Mouse (Mus musculus) limb, embryonic 11.5 days (tissue): ENCODE data around the gene Asic2. TPM values are rescaled to one million over a fixed set of nuclear protein-coding genes. Genes with fewer than 3 reads are reported as not detected.

Experiments
- ATAC-seq: fragments of 200-750 bp; cut with Nextera tagmentation; 2 replicates; pipeline ENCODE4 v1.8.0; 2017; ENCODE audit warnings: low read depth; ENCODE audit not compliant: insufficient number of reproducible peaks, low FRiP score, low TSS enrichment
- DNase-seq: peaks from one replicate; pipeline ENCODE4 v3.0.0-alpha.2; 2015; ENCODE audit warnings: low spot score
- H3K27ac ChIP-seq: fragments of 300-500 bp; sonication (generic); replicated peaks from 2 replicates; pipeline ENCODE4 v1.5.1; 2014; ENCODE audit warnings: low read depth, mild to moderate bottlenecking, low read length
- H3K27me3 ChIP-seq: fragments of 300-500 bp; sonication (generic); 2 replicates; pipeline ENCODE4 v1.6.1; 2014; ENCODE audit warnings: mild to moderate bottlenecking, low read length, mixed read lengths; ENCODE audit not compliant: control insufficient read depth, insufficient read depth
- H3K36me3 ChIP-seq: fragments of 300-500 bp; sonication (generic); 2 replicates; pipeline ENCODE4 v1.6.1; 2014; ENCODE audit warnings: mild to moderate bottlenecking, low read length, moderate library complexity, mixed read lengths; ENCODE audit not compliant: control insufficient read depth, insufficient read depth
- H3K4me1 ChIP-seq: fragments of 300-500 bp; sonication (generic); 2 replicates; pipeline ENCODE4 v1.6.1; 2014; ENCODE audit warnings: low read length, mixed read lengths; ENCODE audit not compliant: control insufficient read depth, insufficient read depth
- H3K4me2 ChIP-seq: fragments of 300-500 bp; sonication (generic); 2 replicates; pipeline ENCODE4 v1.6.1; 2014; ENCODE audit warnings: low read depth, mild to moderate bottlenecking, moderate library complexity; ENCODE audit not compliant: severe bottlenecking
- H3K4me3 ChIP-seq: fragments of 300-500 bp; sonication (generic); 2 replicates; pipeline ENCODE4 v1.5.1; 2014; ENCODE audit warnings: low read depth, low read length
- H3K9ac ChIP-seq: fragments of 300-500 bp; sonication (generic); 2 replicates; pipeline ENCODE4 v1.6.1; 2014; ENCODE audit warnings: mild to moderate bottlenecking, low read length
- H3K9me3 ChIP-seq: fragments of 300-500 bp; sonication (generic); 2 replicates; pipeline ENCODE4 v1.6.1; 2016; ENCODE audit warnings: low read length; ENCODE audit not compliant: control insufficient read depth
- WGBS: fragments of 180-500 bp; shearing (Covaris S2); extraction: QIAGEN DNeasy Blood & Tissue Kit; methylation state at CpG from one replicate; pipeline ENCODE4 v1.1.7; 2014; 5-methylcytosine and 5-hydroxymethylcytosine counted together
- polyA plus RNA-seq: library from polyadenylated mRNA; unstranded; fragments of >200 nt; fragmentation: Nextera tagmentation; extraction: Ambion mirVana; gene quantifications from 2 replicates; pipeline ENCODE4 v1.2.1, GENCODE M21; 2014

Gene Asic2
- polyA plus RNA-seq, 1 experiment from 2014 or later: 0.27 TPM

DNA sequence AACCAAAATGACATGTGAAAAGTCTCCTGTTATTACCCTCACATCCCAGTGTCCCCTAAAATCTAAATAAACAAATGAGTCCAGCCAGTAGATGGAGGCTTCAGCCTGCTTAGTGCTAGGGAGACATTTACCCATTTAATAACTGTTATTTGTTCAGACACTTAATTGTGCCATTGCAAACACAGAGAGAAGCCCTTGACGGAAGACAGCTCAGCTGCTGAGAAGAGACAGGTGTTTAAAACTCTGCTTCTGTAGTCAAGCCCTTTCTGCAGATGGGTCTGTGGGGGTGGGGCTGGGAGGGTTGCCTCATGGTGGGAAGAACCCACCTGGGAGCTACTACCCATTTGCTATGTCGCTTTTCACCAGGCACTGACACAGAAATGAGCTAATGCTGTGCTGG lies 311.1 kb downstream of the Asic2 start:
- H3K27me3 ChIP-seq: no peaks in the 10 kb centered on the region
- no peak overlapping the region for H3K27ac ChIP-seq
- DNase-seq (no peak), ATAC-seq (no peak)
- H3K4me2 ChIP-seq: no peak overlapping the region
- H3K9ac ChIP-seq: no peak overlapping the region
- no peaks in the 10 kb centered on the region for H3K36me3 ChIP-seq
- WGBS: 46% methylated on average over 2 of the region's 2 CpGs
- H3K4me3 ChIP-seq: no peak overlapping the region
- H3K4me1 ChIP-seq: no peaks in the 10 kb centered on the region
- H3K9me3 ChIP-seq: no peaks in the 10 kb centered on the region

DNA sequence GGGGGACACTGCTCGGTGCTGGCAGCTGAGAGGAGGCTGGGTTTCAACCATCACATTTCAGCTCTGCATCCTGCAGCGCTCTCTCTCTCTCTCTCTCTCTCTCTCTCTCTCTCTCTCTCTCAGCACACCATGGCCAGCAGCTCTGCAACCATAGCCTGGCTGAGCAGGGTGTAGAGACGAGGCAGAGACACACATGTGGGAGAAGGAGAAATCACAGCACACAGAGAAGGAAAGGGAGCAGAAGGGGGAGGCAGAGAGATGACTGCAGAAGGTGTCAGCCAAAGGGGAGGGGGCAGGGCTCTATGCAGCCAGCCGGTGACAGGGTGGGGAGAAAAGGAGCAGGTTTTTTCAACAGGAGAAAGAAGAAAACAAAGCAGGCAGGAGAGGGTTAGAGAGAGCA lies 320.4 kb downstream of the Asic2 start:
- no peaks in the 10 kb centered on the region for H3K27me3 ChIP-seq
- no peak overlapping the region for H3K9ac ChIP-seq
- ATAC-seq: no peak
- H3K9me3 ChIP-seq: no peaks in the 10 kb centered on the region
- H3K4me2 ChIP-seq: no peak overlapping the region
- no peak overlapping the region for H3K27ac ChIP-seq
- no peaks in the 10 kb centered on the region for H3K36me3 ChIP-seq
- H3K4me3 ChIP-seq: no peak overlapping the region
- no peaks in the 10 kb centered on the region for H3K4me1 ChIP-seq
- no peak for DNase-seq
- 39% methylated on average over 4 of the region's 4 CpGs for WGBS

DNA sequence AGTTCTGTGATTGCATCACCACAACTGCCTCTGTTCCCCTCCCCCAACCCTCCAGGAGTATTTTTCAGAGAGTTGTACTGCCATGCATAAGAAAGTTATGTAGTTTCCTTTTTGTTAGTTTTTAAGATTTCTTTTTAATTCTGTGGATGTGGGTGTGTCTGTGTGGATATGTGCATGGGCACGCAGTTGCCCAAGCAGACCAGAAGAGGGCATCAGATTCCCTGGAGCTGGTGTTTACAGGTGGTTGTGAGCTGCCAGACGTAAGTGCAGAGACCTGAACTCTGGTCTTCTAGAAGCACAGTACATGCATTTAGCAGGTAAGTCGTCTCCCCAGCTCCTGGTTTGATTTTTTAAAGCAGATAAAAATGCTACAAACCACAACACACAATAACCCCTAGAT lies 322.7 kb downstream of the Asic2 start:
- WGBS: 89% methylated on average over 3 of the region's 3 CpGs
- H3K9me3 ChIP-seq: no peaks in the 10 kb centered on the region
- H3K27ac ChIP-seq: no peak overlapping the region
- no peak overlapping the region for H3K9ac ChIP-seq
- DNase-seq (no peak), ATAC-seq (no peak)
- H3K36me3 ChIP-seq: no peaks in the 10 kb centered on the region
- no peak overlapping the region for H3K4me3 ChIP-seq
- H3K4me1 ChIP-seq: no peaks in the 10 kb centered on the region
- no peak overlapping the region for H3K4me2 ChIP-seq
- no peaks in the 10 kb centered on the region for H3K27me3 ChIP-seq

DNA sequence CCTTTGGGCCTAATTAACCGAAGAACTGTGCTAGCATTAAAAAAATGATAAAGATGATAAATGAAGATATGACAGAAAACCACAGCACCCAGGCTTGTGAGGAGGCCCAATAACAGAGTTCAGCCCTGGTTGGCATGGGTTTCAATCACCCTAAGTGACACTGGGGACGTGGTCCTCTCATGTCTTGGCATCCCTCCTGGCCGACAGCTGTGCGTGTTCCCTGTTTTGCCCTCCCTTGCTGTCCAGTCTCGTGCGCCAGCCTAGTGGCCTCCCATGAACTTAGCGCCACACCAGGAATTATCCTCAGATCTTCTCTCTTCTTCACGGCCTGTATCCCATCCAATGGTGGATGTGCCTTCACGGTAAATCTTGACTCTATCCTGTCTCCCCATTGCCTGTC lies 331.9 kb downstream of the Asic2 start:
- Histone ChIP-seq H3K9ac (no peak overlapping the region), H3K27me3 (no peaks in the 10 kb centered on the region), H3K4me1 (no peaks in the 10 kb centered on the region), H3K36me3 (no peaks in the 10 kb centered on the region), H3K4me2 (no peak overlapping the region), H3K4me3 (no peak overlapping the region), H3K27ac (no peak overlapping the region), H3K9me3 (no peaks in the 10 kb centered on the region)
- 94% methylated on average over 9 of the region's 9 CpGs for WGBS
- ATAC-seq (no peak), DNase-seq (no peak)

DNA sequence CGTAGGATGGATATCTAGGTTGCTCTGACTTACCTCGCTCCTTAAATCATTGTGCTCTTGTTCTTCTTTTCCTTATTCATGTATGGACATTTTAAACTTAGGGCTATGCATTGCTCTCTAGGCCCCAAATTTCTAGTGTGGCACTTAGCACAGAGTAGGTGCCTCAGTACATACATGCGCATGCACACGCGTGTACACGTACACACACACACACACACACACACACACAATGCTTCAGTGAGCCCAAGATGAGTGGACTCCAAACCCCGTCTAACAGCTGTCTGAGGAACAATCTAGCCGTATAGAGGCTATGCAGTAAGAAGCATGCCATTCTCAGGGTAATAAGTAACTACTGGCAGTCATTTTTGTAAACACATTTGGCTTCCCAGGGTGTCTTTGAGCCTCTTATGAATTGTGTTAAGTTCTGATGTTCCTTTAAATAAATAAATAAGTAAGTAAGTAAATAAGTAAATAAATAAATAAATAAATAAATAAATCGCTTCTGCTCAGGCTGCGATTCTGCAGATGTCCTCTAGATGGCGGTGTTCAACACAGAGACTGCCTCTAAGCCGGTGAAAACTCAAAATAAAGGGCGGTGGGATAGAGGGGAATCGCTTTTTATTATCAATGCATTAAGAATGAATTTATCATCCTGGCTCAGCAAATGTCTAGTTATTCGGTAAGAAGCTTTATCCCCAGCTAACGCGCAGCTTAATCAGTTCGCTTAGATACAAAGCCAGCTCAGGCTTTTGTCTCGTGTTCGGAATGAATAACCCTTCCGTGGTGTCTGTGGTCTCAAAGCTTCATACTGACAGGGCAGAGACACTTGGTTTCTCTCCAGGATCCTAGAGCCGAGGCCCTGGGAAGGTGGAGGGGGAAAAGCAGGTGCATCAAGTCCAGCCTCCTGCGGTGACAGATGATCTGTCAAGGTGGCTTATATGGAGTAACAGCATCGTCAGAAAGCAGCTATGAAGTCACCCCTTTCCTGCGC lies 333.6 kb downstream of the Asic2 start:
- no peak overlapping the region for H3K4me2 ChIP-seq
- ATAC-seq (no peak), DNase-seq (peak; percentile 72)
- WGBS: 60% methylated on average over 25 of the region's 25 CpGs
- H3K36me3 ChIP-seq: no peaks in the 10 kb centered on the region
- no peak overlapping the region for H3K4me3 ChIP-seq
- no peaks in the 10 kb centered on the region for H3K9me3 ChIP-seq
- no peaks in the 10 kb centered on the region for H3K27me3 ChIP-seq
- no peak overlapping the region for H3K9ac ChIP-seq
- H3K27ac ChIP-seq: no peak overlapping the region
- H3K4me1 ChIP-seq: no peaks in the 10 kb centered on the region

DNA sequence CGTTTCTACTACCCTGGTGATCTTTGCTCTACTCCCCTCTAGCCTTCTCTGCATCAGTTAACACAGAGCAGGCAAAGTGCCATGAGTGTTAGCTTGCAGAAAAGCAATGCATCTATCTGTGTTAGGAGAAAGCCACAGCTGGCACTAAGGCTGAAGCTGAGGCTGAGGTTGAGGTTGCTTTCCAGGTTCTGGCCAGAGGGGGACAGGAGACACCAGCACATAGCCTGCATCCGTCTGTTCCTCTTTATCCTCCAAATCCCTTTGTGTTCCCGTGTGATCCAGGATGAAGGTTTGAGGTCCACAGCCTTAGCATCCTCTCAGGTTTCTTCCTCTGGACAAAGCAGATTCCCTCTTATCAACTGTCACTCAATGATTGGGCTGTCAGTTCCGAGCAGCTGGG lies 343.1 kb downstream of the Asic2 start:
- no peak overlapping the region for H3K9ac ChIP-seq
- no peak overlapping the region for H3K4me2 ChIP-seq
- H3K36me3 ChIP-seq: no peaks in the 10 kb centered on the region
- WGBS: 66% methylated on average over 4 of the region's 4 CpGs
- ATAC-seq (no peak), DNase-seq (no peak)
- H3K9me3 ChIP-seq: no peaks in the 10 kb centered on the region
- H3K4me1 ChIP-seq: no peaks in the 10 kb centered on the region
- no peak overlapping the region for H3K4me3 ChIP-seq
- H3K27me3 ChIP-seq: no peaks in the 10 kb centered on the region
- no peak overlapping the region for H3K27ac ChIP-seq

DNA sequence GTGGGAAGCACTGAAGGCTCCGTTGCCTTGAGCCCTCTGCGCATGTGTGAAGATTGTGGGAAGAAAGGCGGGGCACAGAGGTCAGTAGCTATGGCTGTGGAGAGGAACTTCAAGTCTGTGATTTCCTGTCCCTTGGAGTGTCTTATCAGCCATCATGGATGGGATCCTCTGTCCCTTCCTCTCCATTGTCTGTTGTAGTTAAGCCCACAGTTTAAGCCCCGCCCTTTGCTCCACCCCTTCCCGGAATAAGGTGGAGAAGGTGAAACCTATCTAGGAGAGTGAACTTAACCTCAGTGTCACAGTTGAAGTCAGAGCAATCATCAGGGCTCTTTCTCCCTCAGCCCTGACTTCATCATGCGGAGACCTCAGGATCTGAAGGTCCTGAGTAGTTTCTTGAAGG lies 347.7 kb downstream of the Asic2 start:
- ATAC-seq: no peak
- WGBS: 67% methylated on average over 6 of the region's 6 CpGs
- no peak overlapping the region for H3K9ac ChIP-seq

DNA sequence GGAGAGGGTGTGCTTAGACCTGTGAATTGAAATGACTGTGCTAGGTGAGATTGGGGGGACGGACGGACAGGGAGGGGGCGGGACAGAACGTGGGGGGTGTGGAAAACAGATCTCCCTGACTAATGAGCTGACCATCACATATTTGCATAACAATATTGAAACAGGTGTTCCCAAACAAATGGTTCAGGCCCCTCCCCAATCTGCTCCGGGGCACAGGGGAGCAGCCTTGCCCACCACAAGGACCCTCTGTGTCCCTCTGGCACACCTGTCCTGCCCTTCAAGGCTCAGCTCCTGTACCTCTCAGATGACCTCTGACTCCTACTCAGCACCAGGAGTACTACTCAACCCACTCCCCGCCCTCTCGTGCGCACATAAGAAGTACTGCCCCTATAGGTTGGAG lies 351.8 kb downstream of the Asic2 start:
- Histone ChIP-seq H3K4me3 (no peak overlapping the region), H3K9ac (no peak overlapping the region), H3K27ac (no peak overlapping the region), H3K4me2 (no peak overlapping the region), H3K9me3 (no peaks in the 10 kb centered on the region), H3K4me1 (no peaks in the 10 kb centered on the region), H3K27me3 (no peaks in the 10 kb centered on the region), H3K36me3 (no peaks in the 10 kb centered on the region)
- no peak for DNase-seq
- ATAC-seq: no peak
- 82% methylated on average over 8 of the region's 8 CpGs for WGBS

More for the DNA sequence above, 347.7 kb downstream of the Asic2 start:
- Histone ChIP-seq H3K4me3 (no peak overlapping the region), H3K4me2 (no peak overlapping the region), H3K27ac (no peak overlapping the region), H3K4me1 (no peaks in the 10 kb centered on the region), H3K36me3 (no peaks in the 10 kb centered on the region), H3K27me3 (no peaks in the 10 kb centered on the region), H3K9me3 (no peaks in the 10 kb centered on the region)
- DNase-seq: no peak
